Mouse (Mus musculus) bone marrow, adult 2 months (tissue): ENCODE measurements at regions not wholly inside any gene's neighbourhood (a gene's known extent, or its start where the extent isn't known, plus 50 kb on each side); places are given as distances from the start of the nearest gene placed in this dataset.

Experiments
- CTCF ChIP-seq: fragments of 200-500 bp; IDR thresholded peaks from 2 replicates; pipeline ENCODE4 v1.5.1; 2011; ENCODE audit warnings: low read length, control low read depth; ENCODE audit not compliant: control insufficient read depth, insufficient read depth
- POLR2A ChIP-seq: fragments of 200-500 bp; IDR thresholded peaks from 2 replicates; pipeline ENCODE4 v1.6.1; 2011; ENCODE audit warnings: low read depth, mild to moderate bottlenecking, control low read depth, low read length, borderline replicate concordance; ENCODE audit not compliant: control insufficient read depth

- TF ChIP-seq CTCF (no peak), POLR2A (no peak)
Measured at GRCm38 (mm10) chr2:72616412-72616811, 140.5 kb downstream of the Cdca7 start.
